Mouse (Mus musculus) thymus, postnatal 25 days (tissue): ENCODE data around the gene Trpm3.

Source experiments
- DNase-seq: peaks from one replicate; pipeline ENCODE4 v3.0.0; 2022

The Trpm3 gene

GRCm38 (mm10) chr19:22656466-22657215 is 517.8 kb downstream of the Trpm3 start:
- no peak for DNase-seq

- no peak for DNase-seq
Observed at GRCm38 (mm10) chr19:22657251-22657650, 518.4 kb downstream of the Trpm3 start.

- DNase-seq, result no peak
Observed at GRCm38 (mm10) chr19:22665401-22665800, 526.6 kb downstream of the Trpm3 start.

GRCm38 (mm10) chr19:22670222-22670621 is 531.4 kb downstream of the Trpm3 start:
- no peak for DNase-seq

- DNase-seq, result no peak
Observed at GRCm38 (mm10) chr19:22672892-22673291, 534.0 kb downstream of the Trpm3 start.

- no peak for DNase-seq
Observed at GRCm38 (mm10) chr19:22676206-22676605, 537.4 kb downstream of the Trpm3 start.

GRCm38 (mm10) chr19:22682238-22682637 is 543.4 kb downstream of the Trpm3 start:
- no peak for DNase-seq

GRCm38 (mm10) chr19:22691995-22692394 is 553.1 kb downstream of the Trpm3 start:
- no peak for DNase-seq

- no peak for DNase-seq
Observed at GRCm38 (mm10) chr19:22692553-22692952, 553.7 kb downstream of the Trpm3 start.

GRCm38 (mm10) chr19:22692956-22693355 is 554.1 kb downstream of the Trpm3 start:
- DNase-seq, result no peak

- DNase-seq, result no peak
Observed at GRCm38 (mm10) chr19:22695423-22695822, 556.6 kb downstream of the Trpm3 start.

- no peak for DNase-seq
Observed at GRCm38 (mm10) chr19:22698737-22699136, 559.9 kb downstream of the Trpm3 start.

- DNase-seq, result no peak
Observed at GRCm38 (mm10) chr19:22700871-22701651, 562.2 kb downstream of the Trpm3 start.

GRCm38 (mm10) chr19:22703876-22704275 is 565.0 kb downstream of the Trpm3 start:
- DNase-seq, result no peak

- no peak for DNase-seq
Observed at GRCm38 (mm10) chr19:22705414-22705813, 566.6 kb downstream of the Trpm3 start.

- no peak for DNase-seq
Observed at GRCm38 (mm10) chr19:22719027-22719426, 580.2 kb downstream of the Trpm3 start.

GRCm38 (mm10) chr19:22729846-22730245 is 591.0 kb downstream of the Trpm3 start:
- no peak for DNase-seq

GRCm38 (mm10) chr19:22730971-22731370 is 592.1 kb downstream of the Trpm3 start:
- DNase-seq, result no peak

GRCm38 (mm10) chr19:22736870-22737269 is 598.0 kb downstream of the Trpm3 start:
- no peak for DNase-seq

GRCm38 (mm10) chr19:22739240-22739639 is 600.4 kb downstream of the Trpm3 start:
- DNase-seq, result no peak

- DNase-seq, result no peak
Observed at GRCm38 (mm10) chr19:22753311-22753809, 614.5 kb downstream of the Trpm3 start.

- DNase-seq, result no peak
Observed at GRCm38 (mm10) chr19:22754071-22754470, 615.2 kb downstream of the Trpm3 start.

GRCm38 (mm10) chr19:22754498-22754897 is 615.7 kb downstream of the Trpm3 start:
- DNase-seq, result no peak

GRCm38 (mm10) chr19:22758496-22758895 is 619.6 kb downstream of the Trpm3 start:
- DNase-seq, result no peak
